Mouse (Mus musculus): ENCODE results near the gene Gbx1.

Gbx1 gene

GRCm38 (mm10) chr5:24525360-24526189, 1.4 kb downstream of the Gbx1 start:
- in situ Hi-C loops (cut with MboI, MseI), result no loop called here

GRCm38 (mm10) chr5:24524522-24524921, 2.5 kb downstream of the Gbx1 start:
- in situ Hi-C loops (cut with MboI, MseI), result no loop called here

GRCm38 (mm10) chr5:24523806-24524205, 3.2 kb downstream of the Gbx1 start:
- in situ Hi-C loops (cut with MboI, MseI), result no loop called here

GRCm38 (mm10) chr5:24521366-24521765, 5.6 kb downstream of the Gbx1 start:
- in situ Hi-C loops (cut with MboI, MseI), result no loop called here

- in situ Hi-C loops (cut with MboI, MseI), result no loop called here
These were observed 14.7 kb downstream of the Gbx1 start for GRCm38 (mm10) chr5:24512271-24512670.

GRCm38 (mm10) chr5:24510635-24511034, 16.4 kb downstream of the Gbx1 start:
- in situ Hi-C loops (cut with MboI, MseI), result no loop called here

- in situ Hi-C loops (cut with MboI, MseI), result loop anchor here (10.0 kb wide), 1 partner anchor 866 kb away; no protein-coding TSS in a partner anchor
These were observed 18.6 kb downstream of the Gbx1 start for GRCm38 (mm10) chr5:24508406-24508805.

- in situ Hi-C loops (cut with MboI, MseI), result loop anchor here (10.0 kb wide), 1 partner anchor 869 kb away; no protein-coding TSS in a partner anchor
These were observed 21.5 kb downstream of the Gbx1 start for GRCm38 (mm10) chr5:24505513-24505912.

GRCm38 (mm10) chr5:24502786-24503185, 24.2 kb downstream of the Gbx1 start:
- in situ Hi-C loops (cut with MboI, MseI), result loop anchor here (10.0 kb wide), 1 partner anchor 872 kb away; no protein-coding TSS in a partner anchor

GRCm38 (mm10) chr5:24500851-24501250, 26.2 kb downstream of the Gbx1 start:
- in situ Hi-C loops (cut with MboI, MseI), result loop anchor here (10.0 kb wide), 1 partner anchor 874 kb away; no protein-coding TSS in a partner anchor

- in situ Hi-C loops (cut with MboI, MseI), result no loop called here
These were observed 27.9 kb downstream of the Gbx1 start for GRCm38 (mm10) chr5:24499113-24499512.

GRCm38 (mm10) chr5:24497526-24497925, 29.5 kb downstream of the Gbx1 start:
- in situ Hi-C loops (cut with MboI, MseI), result no loop called here

- in situ Hi-C loops (cut with MboI, MseI), result no loop called here
These were observed 30.2 kb downstream of the Gbx1 start for GRCm38 (mm10) chr5:24496756-24497155.

GRCm38 (mm10) chr5:24495019-24495418, 32.0 kb downstream of the Gbx1 start:
- in situ Hi-C loops (cut with MboI, MseI), result no loop called here

- in situ Hi-C loops (cut with MboI, MseI), result no loop called here
These were observed 34.3 kb downstream of the Gbx1 start for GRCm38 (mm10) chr5:24492546-24493285.

GRCm38 (mm10) chr5:24490413-24490920, 36.5 kb downstream of the Gbx1 start:
- in situ Hi-C loops (cut with MboI, MseI), result no loop called here

- in situ Hi-C loops (cut with MboI, MseI), result no loop called here
These were observed 40.3 kb downstream of the Gbx1 start for GRCm38 (mm10) chr5:24486738-24487137.

GRCm38 (mm10) chr5:24486097-24486496, 40.9 kb downstream of the Gbx1 start:
- in situ Hi-C loops (cut with MboI, MseI), result no loop called here

- in situ Hi-C loops (cut with MboI, MseI), result no loop called here
These were observed 42.0 kb downstream of the Gbx1 start for GRCm38 (mm10) chr5:24484963-24485362.

GRCm38 (mm10) chr5:24483326-24483725, 43.7 kb downstream of the Gbx1 start:
- in situ Hi-C loops (cut with MboI, MseI), result no loop called here

- in situ Hi-C loops (cut with MboI, MseI), result no loop called here
These were observed 44.5 kb downstream of the Gbx1 start for GRCm38 (mm10) chr5:24482247-24483079.
